Mouse (Mus musculus): ENCODE measurements at regions not wholly inside any gene's neighbourhood (a gene's known extent, or its start where the extent isn't known, plus 50 kb on each side); places are given as distances from the start of the nearest gene placed in this dataset.
A peak's percentile ranks its signal among the peaks of the same experiment; 100 is the strongest.
"Not testable (repeated sequence)": the region's sequence is repeated elsewhere in the genome, so short reads cannot be mapped to it uniquely, and the experiment has no call there.

DNA sequence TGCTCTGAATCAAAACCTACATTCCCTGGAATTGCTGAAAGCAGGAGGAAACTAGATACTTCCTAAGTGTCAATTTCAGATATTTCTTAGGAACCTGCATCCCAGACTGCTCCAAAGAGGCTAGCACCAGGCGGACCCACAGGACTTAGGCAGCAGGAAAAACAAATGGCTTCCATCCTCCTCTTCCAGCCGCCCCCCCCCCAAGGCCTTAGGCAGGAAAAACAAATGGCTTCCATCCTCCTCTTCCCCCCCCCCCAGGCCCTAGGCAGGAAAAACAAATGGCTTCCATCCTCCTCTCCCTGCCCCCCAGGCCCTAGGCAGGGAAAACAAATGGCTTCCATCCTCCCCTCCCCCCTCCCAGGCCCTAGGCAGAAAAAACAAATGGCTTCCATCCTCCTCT, 64.5 kb upstream of the Nap1l2 start:
- Histone ChIP-seq H3K4me3 (replicated peaks; ENCODE audit: low read length) (no peak overlapping the region), H3K4me1 (replicated peaks; ENCODE audit: low read depth, low read length) (no peaks in the 10 kb centered on the region), H3K9me3 (ENCODE audit: low read length) (peaks cover 38% of the 10 kb centered on the region), H3K27me3 (ENCODE audit: insufficient read depth, low read length) (no peaks in the 10 kb centered on the region), H3K36me3 (ENCODE audit: insufficient read depth, low read length) (peaks cover 11% of the 10 kb centered on the region)
- TF ChIP-seq CTCF (conservative IDR thresholded peaks at IDR 0.05; ENCODE audit: low read length) (no peak), POU5F1 (IDR thresholded peaks at IDR 0.05; ENCODE audit: borderline replicate concordance, low read length) (no peak), NANOG (IDR thresholded peaks at IDR 0.05; ENCODE audit: borderline replicate concordance, low read length) (no peak)

DNA sequence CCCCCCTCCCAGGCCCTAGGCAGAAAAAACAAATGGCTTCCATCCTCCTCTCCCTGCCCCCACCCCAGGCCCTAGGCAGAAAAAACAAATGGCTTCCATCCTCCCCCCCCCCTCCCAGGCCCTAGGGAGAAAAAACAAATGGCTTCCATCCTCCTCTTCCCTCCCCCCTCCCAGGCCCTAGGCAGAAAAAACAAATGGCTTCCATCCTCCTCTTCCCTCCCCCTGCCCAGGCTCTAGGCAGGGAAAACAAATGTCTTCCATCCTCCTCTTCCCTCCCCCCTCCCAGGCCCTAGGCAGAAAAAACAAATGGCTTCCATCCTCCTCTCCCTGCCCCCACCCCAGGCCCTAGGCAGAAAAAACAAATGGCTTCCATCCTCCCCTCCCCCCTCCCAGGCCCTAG, 65.0 kb upstream of the Nap1l2 start:
- H3K27me3 ChIP-seq (ENCODE audit: insufficient read depth, low read length); H3K4me3 ChIP-seq (replicated peaks; ENCODE audit: low read length); H3K4me1 ChIP-seq (replicated peaks; ENCODE audit: low read depth, low read length): not testable (repeated sequence)
- peaks cover 33% of the 10 kb centered on the region for H3K9me3 ChIP-seq (ENCODE audit: low read length)
- peaks cover 14% of the 10 kb centered on the region for H3K36me3 ChIP-seq (ENCODE audit: insufficient read depth, low read length)

DNA sequence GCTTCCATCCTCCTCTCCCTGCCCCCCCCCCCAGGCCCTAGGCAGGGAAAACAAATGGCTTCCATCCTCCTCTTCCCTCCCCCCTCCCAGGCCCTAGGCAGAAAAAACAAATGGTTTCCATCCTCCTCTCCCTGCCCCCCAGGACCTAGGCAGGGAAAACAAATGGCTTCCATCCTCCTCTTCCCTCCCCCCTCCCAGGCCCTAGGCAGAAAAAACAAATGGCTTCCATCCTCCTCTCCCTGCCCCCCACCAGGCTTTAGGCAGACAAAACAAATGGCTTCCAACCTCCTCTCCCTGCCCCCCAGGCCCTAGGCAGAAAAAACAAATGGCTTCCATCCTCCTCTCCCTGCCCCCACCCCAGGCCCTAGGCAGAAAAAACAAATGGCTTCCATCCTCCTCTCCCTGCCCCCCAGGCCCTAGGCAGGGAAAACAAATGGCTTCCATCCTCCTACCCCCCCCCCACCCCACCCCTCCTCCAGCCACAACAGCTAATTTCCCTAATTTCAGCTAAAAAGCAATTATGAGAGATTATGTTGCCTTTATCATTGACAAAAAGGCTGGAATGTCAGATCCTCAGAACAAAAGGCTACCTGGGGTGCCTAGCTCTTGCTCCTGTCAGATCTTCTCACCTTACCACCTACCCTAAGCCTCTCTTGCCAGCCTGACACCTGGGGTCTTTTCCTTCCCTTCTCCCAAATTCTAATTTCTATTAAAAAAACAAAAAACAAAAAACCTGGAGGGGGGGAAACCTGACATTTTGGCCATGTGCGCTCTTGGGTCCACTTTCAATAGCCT, 65.8 kb upstream of the Nap1l2 start:
- peak; percentile 46; the same call in 1 of the 2 replicates for TF ChIP-seq NANOG (IDR thresholded peaks at IDR 0.05; ENCODE audit: borderline replicate concordance, low read length)
- not testable (repeated sequence) for H3K27me3 ChIP-seq (ENCODE audit: insufficient read depth, low read length); H3K4me1 ChIP-seq (replicated peaks; ENCODE audit: low read depth, low read length); H3K4me3 ChIP-seq (replicated peaks; ENCODE audit: low read length)
- peaks cover 25% of the 10 kb centered on the region for H3K9me3 ChIP-seq (ENCODE audit: low read length)
- H3K36me3 ChIP-seq (ENCODE audit: insufficient read depth, low read length): peaks cover 14% of the 10 kb centered on the region

DNA sequence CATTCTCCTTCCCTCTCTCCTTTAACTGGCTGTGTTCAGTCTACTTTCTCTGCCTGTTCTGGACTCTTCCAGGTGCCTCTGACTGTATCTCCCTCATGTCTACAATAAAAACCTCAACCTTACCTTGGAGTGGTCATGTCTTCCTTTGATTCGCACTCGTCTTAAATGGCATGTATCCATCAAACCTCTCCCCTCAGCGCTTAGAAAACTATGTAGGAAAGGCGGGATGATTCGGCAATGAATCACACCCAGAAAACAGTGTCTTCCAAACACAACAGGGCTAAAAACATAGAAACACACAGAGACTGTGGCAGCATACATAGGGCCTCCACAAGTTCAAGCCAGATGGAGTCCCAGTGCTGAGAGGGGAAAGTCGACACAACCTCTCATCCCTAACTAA, 66.4 kb upstream of the Nap1l2 start:
- H3K4me1 ChIP-seq (replicated peaks; ENCODE audit: low read depth, low read length): no peaks in the 10 kb centered on the region
- H3K36me3 ChIP-seq (ENCODE audit: insufficient read depth, low read length): peaks cover 12% of the 10 kb centered on the region
- TF ChIP-seq CTCF (conservative IDR thresholded peaks at IDR 0.05; ENCODE audit: low read length) (no peak), POU5F1 (IDR thresholded peaks at IDR 0.05; ENCODE audit: borderline replicate concordance, low read length) (no peak)
- no peak overlapping the region for H3K4me3 ChIP-seq (replicated peaks; ENCODE audit: low read length)
- peaks cover 19% of the 10 kb centered on the region for H3K9me3 ChIP-seq (ENCODE audit: low read length)
- no peaks in the 10 kb centered on the region for H3K27me3 ChIP-seq (ENCODE audit: insufficient read depth, low read length)

DNA sequence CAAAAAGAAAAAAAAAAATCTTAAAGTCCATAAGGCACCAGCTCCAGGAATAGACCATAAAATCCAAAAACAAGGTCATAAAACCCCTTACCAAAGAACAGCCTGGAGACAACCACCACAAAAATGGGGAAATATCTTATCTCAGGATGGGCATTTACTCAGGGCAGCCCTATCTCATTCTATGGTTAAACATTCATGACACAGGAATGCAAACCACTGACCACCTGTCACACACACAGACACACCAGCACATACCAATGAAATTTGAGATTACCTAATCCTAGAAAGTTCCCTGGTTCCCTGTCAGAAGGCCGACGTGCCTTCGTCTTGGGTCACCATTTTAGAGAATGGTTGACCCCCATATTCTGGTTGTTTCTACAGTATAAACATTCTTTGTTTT, 66.3 kb upstream of the Cdx4 start:
- Histone ChIP-seq H3K4me1 (replicated peaks; ENCODE audit: low read depth, low read length) (no peaks in the 10 kb centered on the region), H3K27me3 (ENCODE audit: insufficient read depth, low read length) (no peaks in the 10 kb centered on the region), H3K4me3 (replicated peaks; ENCODE audit: low read length) (no peak overlapping the region), H3K36me3 (ENCODE audit: insufficient read depth, low read length) (peaks cover 8% of the 10 kb centered on the region; the same call in 1 of the 2 replicates), H3K9me3 (ENCODE audit: low read length) (peaks cover 11% of the 10 kb centered on the region)
- no peak for TF ChIP-seq POU5F1 (IDR thresholded peaks at IDR 0.05; ENCODE audit: borderline replicate concordance, low read length)
- TF ChIP-seq CTCF (conservative IDR thresholded peaks at IDR 0.05; ENCODE audit: low read length): no peak
- TF ChIP-seq NANOG (IDR thresholded peaks at IDR 0.05; ENCODE audit: borderline replicate concordance, low read length): no peak

DNA sequence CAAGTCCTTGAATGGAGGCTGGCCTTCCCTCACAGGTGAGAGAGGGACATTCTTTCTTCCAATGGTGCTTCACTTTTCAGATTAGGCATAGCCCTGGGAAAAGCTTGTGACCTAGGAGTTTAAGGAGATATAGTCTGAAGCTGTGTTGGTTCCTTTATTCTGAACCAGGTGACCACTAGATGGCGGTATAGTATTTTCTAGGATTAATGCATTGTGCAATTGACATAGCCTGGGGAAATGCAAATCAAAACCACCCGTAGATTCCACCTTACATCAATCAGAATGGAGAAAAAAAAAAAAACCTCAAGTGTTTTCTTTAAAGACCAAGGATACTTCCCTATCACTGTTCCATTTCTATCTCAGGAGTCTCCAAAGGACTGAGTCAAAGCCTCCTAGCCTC, 61.3 kb upstream of the Cdx4 start:
- peaks cover 7% of the 10 kb centered on the region; the same call in 1 of the 2 replicates for H3K4me1 ChIP-seq (replicated peaks; ENCODE audit: low read depth, low read length)
- peaks cover 8% of the 10 kb centered on the region; the same call in 1 of the 2 replicates for H3K36me3 ChIP-seq (ENCODE audit: insufficient read depth, low read length)
- TF ChIP-seq POU5F1 (IDR thresholded peaks at IDR 0.05; ENCODE audit: borderline replicate concordance, low read length) (no peak), CTCF (conservative IDR thresholded peaks at IDR 0.05; ENCODE audit: low read length) (peak; percentile 42), NANOG (IDR thresholded peaks at IDR 0.05; ENCODE audit: borderline replicate concordance, low read length) (no peak)
- H3K9me3 ChIP-seq (ENCODE audit: low read length): no peaks in the 10 kb centered on the region
- no peaks in the 10 kb centered on the region for H3K27me3 ChIP-seq (ENCODE audit: insufficient read depth, low read length)
- no peak overlapping the region for H3K4me3 ChIP-seq (replicated peaks; ENCODE audit: low read length)
